Mouse (Mus musculus) heart, postnatal 0 days (tissue): Measurements from ENCODE around the gene Eps8l1. TPM values are rescaled to one million over a fixed set of nuclear protein-coding genes. Genes with fewer than 3 reads are reported as not detected.

Experiments used
- ATAC-seq: fragments of 200-750 bp; cut with Nextera tagmentation; 2 replicates; pipeline ENCODE4 v1.8.0; 2017; ENCODE audit warnings: low read depth, moderate number of reproducible peaks, moderate library complexity; ENCODE audit not compliant: insufficient read depth
- DNase-seq: peaks from one replicate; pipeline ENCODE4 v3.0.0-alpha.2; 2016; ENCODE audit warnings: low spot score
- H3K27ac ChIP-seq: fragments of 300-500 bp; sonication (generic); 2 replicates; pipeline ENCODE4 v1.5.1; 2014; ENCODE audit warnings: low read depth, mild to moderate bottlenecking
- H3K27me3 ChIP-seq: fragments of 300-500 bp; sonication (generic); 2 replicates; pipeline ENCODE4 v1.6.1; 2014; ENCODE audit warnings: low read length, mixed read lengths; ENCODE audit not compliant: control insufficient read depth, insufficient read depth
- H3K36me3 ChIP-seq: fragments of 300-500 bp; sonication (generic); replicated peaks from 2 replicates; pipeline ENCODE4 v1.6.1; 2014; ENCODE audit warnings: low read length, mixed read lengths; ENCODE audit not compliant: control insufficient read depth, insufficient read depth
- H3K4me1 ChIP-seq: fragments of 300-500 bp; sonication (generic); 2 replicates; pipeline ENCODE4 v1.6.1; 2014; ENCODE audit warnings: antibody characterized with exemption; ENCODE audit not compliant: control insufficient read depth, insufficient read depth
- H3K4me2 ChIP-seq: fragments of 300-500 bp; sonication (generic); 2 replicates; pipeline ENCODE4 v1.6.1; 2014; ENCODE audit warnings: low read depth, mild to moderate bottlenecking, low read length, moderate library complexity
- H3K4me3 ChIP-seq: fragments of 300-500 bp; sonication (generic); 2 replicates; pipeline ENCODE4 v1.5.1; 2014; ENCODE audit warnings: low read depth, low read length
- H3K9ac ChIP-seq: fragments of 300-500 bp; sonication (generic); replicated peaks from 2 replicates; pipeline ENCODE4 v1.6.1; 2014; ENCODE audit warnings: low read depth, low read length, mixed read lengths
- H3K9me3 ChIP-seq: fragments of 300-500 bp; sonication (generic); replicated peaks from 2 replicates; pipeline ENCODE4 v1.6.1; 2016; ENCODE audit warnings: low read length; ENCODE audit not compliant: control insufficient read depth
- CTCF ChIP-seq: IDR thresholded peaks from 2 replicates; pipeline ENCODE4 v1.5.1; 2016; ENCODE audit warnings: antibody characterized with exemption, control low read depth, low read depth
- EP300 ChIP-seq: IDR thresholded peaks from 2 replicates; pipeline ENCODE4 v1.6.1; 2016; ENCODE audit warnings: antibody characterized with exemption, low read depth
- WGBS: fragments of 180-500 bp; shearing (Covaris S2); extraction: QIAGEN DNeasy Blood & Tissue Kit; methylation state at CpG from one replicate; pipeline ENCODE4 v1.1.7; 2014; 5-methylcytosine and 5-hydroxymethylcytosine counted together
- polyA plus RNA-seq: library from polyadenylated mRNA; unstranded; fragments of >200 nt; fragmentation: Nextera tagmentation; extraction: Ambion mirVana; gene quantifications from 2 replicates; pipeline ENCODE4 v1.2.1, GENCODE M21; 2015
- total RNA-seq: library from RNA; depleted of rRNA; stranded (reverse); fragments of >200 nt; gene quantifications from 2 replicates; pipeline ENCODE4 v1.2.3, GENCODE M21; 2014; ENCODE audit warnings: low replicate concordance

Eps8l1 gene
- total and polyA plus RNA-seq, 2 experiments from 2014 or later, result 0.88 to 1.00 TPM

GRCm38 (mm10) chr7:4464194-4464824 is 3.8 kb downstream of the Eps8l1 start:
- Histone ChIP-seq H3K4me3 (no peak overlapping the region), H3K9me3 (no peaks in the 10 kb centered on the region), H3K9ac (no peak overlapping the region), H3K27me3 (no peaks in the 10 kb centered on the region; the same call in 1 of the 2 replicates), H3K27ac (no peak overlapping the region), H3K4me1 (no peaks in the 10 kb centered on the region), H3K4me2 (no peak overlapping the region), H3K36me3 (no peaks in the 10 kb centered on the region)
- DNase-seq (no peak), ATAC-seq (no peak)
- WGBS, result 7% methylated on average over 11 of the region's 12 CpGs
- TF ChIP-seq EP300 (no peak), CTCF (no peak)

GRCm38 (mm10) chr7:4467801-4468200 is 7.3 kb downstream of the Eps8l1 start:
- no peaks in the 10 kb centered on the region for H3K36me3 ChIP-seq
- no peaks in the 10 kb centered on the region for H3K9me3 ChIP-seq
- ATAC-seq (no peak), DNase-seq (no peak)
- TF ChIP-seq CTCF (no peak), EP300 (no peak)
- H3K9ac ChIP-seq, result no peak overlapping the region
- no peak overlapping the region for H3K4me2 ChIP-seq
- 64% methylated on average over 3 of the region's 3 CpGs for WGBS
- H3K27ac ChIP-seq, result no peak overlapping the region
- no peaks in the 10 kb centered on the region for H3K4me1 ChIP-seq
- H3K4me3 ChIP-seq, result no peak overlapping the region
- H3K27me3 ChIP-seq, result peaks cover 18% of the 10 kb centered on the region

GRCm38 (mm10) chr7:4470275-4471178 is 10.1 kb downstream of the Eps8l1 start:
- H3K36me3 ChIP-seq, result no peaks in the 10 kb centered on the region
- no peak overlapping the region for H3K27ac ChIP-seq
- H3K4me2 ChIP-seq, result peak overlapping the region; percentile 61
- TF ChIP-seq CTCF (no peak), EP300 (no peak)
- H3K27me3 ChIP-seq, result peaks cover 23% of the 10 kb centered on the region
- no peaks in the 10 kb centered on the region for H3K9me3 ChIP-seq
- DNase-seq (peak; percentile 45), ATAC-seq (peak; percentile 22)
- 5% methylated on average over 35 of the region's 35 CpGs for WGBS
- no peak overlapping the region; the same call in 1 of the 2 replicates for H3K9ac ChIP-seq
- no peaks in the 10 kb centered on the region for H3K4me1 ChIP-seq
- H3K4me3 ChIP-seq, result peak overlapping the region; percentile 43

- Histone ChIP-seq H3K36me3 (no peaks in the 10 kb centered on the region), H3K4me1 (no peaks in the 10 kb centered on the region), H3K9me3 (no peaks in the 10 kb centered on the region), H3K27ac (no peak overlapping the region), H3K4me3 (peak overlapping the region; percentile 43), H3K27me3 (peaks cover 23% of the 10 kb centered on the region), H3K9ac (no peak overlapping the region; the same call in 1 of the 2 replicates), H3K4me2 (peak overlapping the region; percentile 61)
- ATAC-seq (peak; percentile 82), DNase-seq (peak; percentile 62)
- 1% methylated on average over 23 of the region's 24 CpGs for whole genome bisulfite sequencing
- TF ChIP-seq CTCF (peak; percentile 79), EP300 (no peak)
Measured at GRCm38 (mm10) chr7:4471179-4471555, 10.7 kb downstream of the Eps8l1 start.

GRCm38 (mm10) chr7:4473940-4474339 is 13.5 kb downstream of the Eps8l1 start:
- no peak overlapping the region for H3K9ac ChIP-seq
- no peak overlapping the region for H3K27ac ChIP-seq
- H3K4me1 ChIP-seq, result peaks cover 2% of the 10 kb centered on the region
- no peak overlapping the region for H3K4me2 ChIP-seq
- H3K36me3 ChIP-seq, result no peaks in the 10 kb centered on the region
- ATAC-seq, result no peak
- H3K27me3 ChIP-seq, result peaks cover 23% of the 10 kb centered on the region
- TF ChIP-seq CTCF (no peak), EP300 (no peak)
- no peaks in the 10 kb centered on the region for H3K9me3 ChIP-seq
- no peak overlapping the region for H3K4me3 ChIP-seq
- 14% methylated on average over 19 of the region's 19 CpGs for WGBS
- DNase-seq, result no peak
